Mouse (Mus musculus) brain, adult 10 weeks (tissue): ENCODE data around the gene Mdm2. TPM values are rescaled to one million over a fixed set of nuclear protein-coding genes. Genes with fewer than 3 reads are reported as not detected.

Experiments
- polyA plus RNA-seq: library from polyadenylated mRNA; stranded (reverse); fragments of 350-450 nt; fragmentation: Illumina TruSeq; extraction: RNeasy Lipid Tissue Mini Kit (QIAGEN cat#74804); gene quantifications from one replicate; pipeline ENCODE4 v1.2.3, GENCODE M21; 2015; ENCODE audit warnings: low read depth, low replicate concordance

Mdm2 gene
- polyA plus RNA-seq = 48.7 TPM

GRCm38 (mm10) chr10:117710604-117711141 is at the start of gene Mdm2:
TSS of gene Mdm2 (minus strand) at chr10:117710758.

DNA sequence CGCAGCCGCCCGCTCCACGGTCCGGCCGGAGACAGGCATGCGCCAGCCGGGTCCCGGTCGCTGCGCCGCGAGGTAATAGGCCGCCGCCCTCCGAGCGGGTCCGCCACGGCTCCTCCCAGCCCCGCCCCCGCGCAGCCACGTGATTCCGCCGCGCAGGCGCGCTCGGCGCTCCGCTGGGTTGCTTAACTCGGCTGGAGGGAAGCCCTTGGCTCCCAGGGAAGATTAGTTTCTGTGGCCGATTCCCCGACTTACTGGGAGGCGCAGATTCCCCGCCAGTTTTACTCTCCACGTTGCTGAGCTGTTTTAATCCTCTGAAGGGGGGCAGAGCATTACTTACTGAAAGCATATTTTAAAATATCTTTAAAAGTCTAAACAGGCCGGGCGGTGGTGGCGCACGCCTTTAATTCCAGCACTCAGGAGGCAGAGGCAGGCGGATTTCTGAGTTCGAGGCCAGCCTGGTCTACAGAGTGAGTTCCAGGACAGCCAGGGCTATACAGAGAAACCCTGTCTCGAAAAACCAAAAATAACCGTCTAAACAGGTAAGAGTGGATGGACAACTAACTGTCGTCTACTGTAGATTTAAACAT is 35.8 kb upstream of the Mdm2 start, which contains the start of gene Slc35e3:
Slc35e3 (minus strand) TSS at position 69 of the 587 bp plus-strand sequence.

Other genes starting within 250 kb of the Mdm2 start
- 6.1 TPM for gene Cpm, start 81.3 kb downstream of the Mdm2 start, polyA plus RNA-seq
- 25.4 TPM for gene Slc35e3, start 35.6 kb upstream of the Mdm2 start, polyA plus RNA-seq
- 12.8 TPM for gene Nup107, start 81.9 kb upstream of the Mdm2 start, polyA plus RNA-seq
- 80.0 TPM for gene Rap1b, start 135.3 kb upstream of the Mdm2 start, polyA plus RNA-seq